Mouse (Mus musculus): ENCODE measurements at regions not wholly inside any gene's neighbourhood (a gene's known extent, or its start where the extent isn't known, plus 50 kb on each side); places are given as distances from the start of the nearest gene placed in this dataset.
A peak's percentile ranks its signal among the peaks of the same experiment; 100 is the strongest.

GRCm38 (mm10) chr10:48813796-48814195 is 974.8 kb downstream of the Grik2 start:
- no peak for DNase-seq

- no peak for DNase-seq
These were observed 978.4 kb downstream of the Grik2 start for GRCm38 (mm10) chr10:48810130-48810529.

DNA sequence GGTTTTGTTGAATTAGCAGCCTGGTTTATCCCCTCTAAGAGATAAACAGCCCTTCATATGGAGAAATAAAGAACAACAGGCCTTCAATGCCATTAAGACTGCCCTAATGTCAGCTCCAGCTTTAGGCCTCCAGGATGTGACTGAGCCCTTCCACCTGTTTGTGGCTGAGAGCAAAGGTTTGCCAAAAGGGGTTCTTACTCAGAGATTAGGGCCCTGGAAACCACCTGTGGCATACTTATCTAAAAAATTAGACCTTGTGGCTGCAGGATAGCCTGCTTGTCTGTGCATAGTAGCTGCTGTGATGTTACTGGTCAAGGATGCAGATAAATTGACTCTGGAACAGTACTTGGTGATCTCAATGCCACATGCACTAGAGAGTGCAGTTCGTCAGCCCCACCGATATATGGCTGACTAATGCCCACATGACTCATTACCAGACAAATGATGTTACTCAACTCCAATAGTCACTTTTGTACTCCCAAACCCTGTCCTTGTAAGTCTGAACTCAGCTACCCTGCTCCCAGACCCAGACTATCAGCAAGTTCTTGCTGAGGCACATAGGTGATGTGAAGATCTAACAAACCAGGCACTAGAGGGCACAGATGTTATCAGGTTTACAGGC is 1018.6 kb downstream of the Grik2 start:
- no peak for DNase-seq

DNA sequence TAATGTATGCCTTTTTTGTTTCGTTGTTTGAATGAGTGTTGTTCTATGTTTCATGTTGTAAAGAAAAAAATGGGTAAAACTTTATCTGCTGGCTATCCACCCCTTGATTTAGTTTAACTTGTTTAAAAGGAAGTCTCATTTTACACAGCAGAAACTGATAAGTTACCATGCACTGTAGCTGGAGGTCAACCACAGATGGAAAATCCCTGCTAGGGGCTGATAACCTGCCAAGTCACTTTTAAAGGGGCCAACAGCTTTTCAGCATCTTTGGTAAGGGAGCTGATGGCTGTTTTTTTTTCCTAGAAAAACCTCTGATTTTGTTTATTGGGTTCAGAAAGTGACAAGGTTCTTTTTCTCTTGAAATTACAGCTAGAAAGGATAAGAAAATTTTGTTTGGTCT is 1050.6 kb downstream of the Grik2 start:
- peak in 1 of 2 experiments; percentile 1 for DNase-seq

GRCm38 (mm10) chr10:48736851-48737250 is 1051.7 kb downstream of the Grik2 start:
- no peak for DNase-seq
